Mouse (Mus musculus) forebrain, embryonic 10.5 days (tissue): ENCODE measurements around the gene Drg2. TPM values are rescaled to one million over a fixed set of nuclear protein-coding genes. Genes with fewer than 3 reads are reported as not detected.

Experiments
- DNase-seq: peaks from one replicate; pipeline ENCODE4 v3.0.0-alpha.2; 2017; ENCODE audit warnings: low spot score; ENCODE audit errors: extremely low spot score
- H3K27ac ChIP-seq: fragments of 300-500 bp; sonication (generic); 2 replicates; pipeline ENCODE4 v1.5.1; 2016; ENCODE audit warnings: mild to moderate bottlenecking
- H3K27me3 ChIP-seq: fragments of 300-500 bp; sonication (generic); 2 replicates; pipeline ENCODE4 v1.6.1; 2016; ENCODE audit warnings: mild to moderate bottlenecking; ENCODE audit not compliant: poor library complexity, severe bottlenecking
- H3K36me3 ChIP-seq: fragments of 300-500 bp; sonication (generic); replicated peaks from 2 replicates; pipeline ENCODE4 v1.6.1; 2016; ENCODE audit warnings: mild to moderate bottlenecking, moderate library complexity
- H3K4me1 ChIP-seq: fragments of 300-500 bp; sonication (generic); 2 replicates; pipeline ENCODE4 v1.6.1; 2016
- H3K4me3 ChIP-seq: fragments of 300-500 bp; sonication (generic); 2 replicates; pipeline ENCODE4 v1.5.1; 2016; ENCODE audit warnings: mild to moderate bottlenecking, moderate library complexity
- H3K9me3 ChIP-seq: fragments of 300-500 bp; sonication (generic); 2 replicates; pipeline ENCODE4 v1.6.1; 2016; ENCODE audit warnings: mild to moderate bottlenecking, moderate library complexity
- WGBS: fragments of 180-500 bp; shearing (Covaris S2); methylation state at CpG from one replicate; pipeline ENCODE4 v1.1.7; 2016; 5-methylcytosine and 5-hydroxymethylcytosine counted together
- polyA plus RNA-seq: library from polyadenylated mRNA; unstranded; fragments of >200 nt; fragmentation: Nextera tagmentation; extraction: Ambion mirVana; gene quantifications from 2 replicates; pipeline ENCODE4 v1.2.1, GENCODE M21; 2016

The Drg2 gene
- polyA plus RNA-seq, result 129 and 130 TPM in 2 replicates

- peaks cover 20% of the 10 kb centered on the region for H3K4me1 ChIP-seq
- peak; percentile 92 for DNase-seq
- H3K4me3 ChIP-seq, result peak within 1 kb of the TSS; percentile 87
- no peaks in the 10 kb centered on the region for H3K9me3 ChIP-seq
- no peaks in the 10 kb centered on the region for H3K27me3 ChIP-seq
- peak within 1 kb of the TSS; percentile 88 for H3K27ac ChIP-seq
- H3K36me3 ChIP-seq, result peaks cover 36% of the 10 kb centered on the region
- 5% methylated on average over 27 of the region's 27 CpGs for WGBS
These were observed at the start of gene Drg2 for GRCm38 (mm10) chr11:60454080-60454744. Drg2 (plus strand) TSS chr11:60454591.

DNA sequence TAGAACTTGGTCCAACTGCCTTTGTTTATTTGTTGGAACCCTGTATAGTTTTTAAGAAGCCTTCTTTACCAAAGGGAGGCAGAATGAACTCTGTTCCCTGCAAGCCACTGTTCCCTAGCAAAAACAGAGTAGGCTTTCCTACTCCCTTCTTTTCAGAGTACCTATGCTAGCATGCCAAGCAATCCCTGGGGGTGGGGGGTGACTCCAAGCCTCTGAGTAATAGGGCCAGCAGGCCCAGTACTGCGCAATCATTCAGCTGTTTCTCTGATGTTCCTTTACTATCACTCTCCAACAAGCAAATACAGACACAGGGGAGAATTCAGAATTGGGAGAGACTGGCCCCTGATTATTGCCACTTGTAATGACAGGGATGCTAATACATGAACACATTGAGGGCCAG is 47.8 kb upstream of the Drg2 start:
- Histone ChIP-seq H3K27me3 (no peaks in the 10 kb centered on the region), H3K36me3 (peaks cover 79% of the 10 kb centered on the region), H3K4me3 (no peak overlapping the region), H3K4me1 (no peaks in the 10 kb centered on the region), H3K27ac (no peak overlapping the region), H3K9me3 (no peaks in the 10 kb centered on the region)
- DNase-seq, result no peak
- 100% methylated on average over 1 of the region's 1 CpGs for WGBS

GRCm38 (mm10) chr11:60412173-60412572 is 42.2 kb upstream of the Drg2 start:
- H3K4me3 ChIP-seq, result no peak overlapping the region
- WGBS, result 17% methylated on average over 3 of the region's 3 CpGs
- peak; percentile 33 for DNase-seq
- H3K4me1 ChIP-seq, result peaks cover 24% of the 10 kb centered on the region
- H3K27ac ChIP-seq, result no peak overlapping the region
- H3K9me3 ChIP-seq, result no peaks in the 10 kb centered on the region
- peaks cover 23% of the 10 kb centered on the region for H3K36me3 ChIP-seq
- H3K27me3 ChIP-seq, result no peaks in the 10 kb centered on the region

DNA sequence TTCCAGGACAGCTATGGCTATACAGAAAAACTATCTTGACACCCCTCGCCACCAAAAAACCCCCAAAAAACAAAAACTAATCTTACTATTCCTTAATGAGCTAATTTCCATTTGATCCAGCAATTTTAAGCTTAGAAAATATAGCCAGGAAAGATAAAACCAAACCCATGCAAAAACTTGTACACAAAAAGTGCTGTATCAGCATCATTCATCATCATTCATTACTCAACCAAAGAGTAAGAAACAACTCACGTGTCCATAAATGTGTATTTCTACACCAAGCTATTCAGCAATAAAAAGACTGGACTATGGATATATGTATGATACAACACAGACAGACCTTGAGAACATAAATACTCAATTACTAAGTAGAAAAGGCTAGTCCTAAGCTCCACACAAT is 41.5 kb upstream of the Drg2 start:
- H3K4me3 ChIP-seq, result no peak overlapping the region
- no peak for DNase-seq
- peaks cover 28% of the 10 kb centered on the region for H3K4me1 ChIP-seq
- H3K27ac ChIP-seq, result no peak overlapping the region
- 95% methylated on average over 2 of the region's 2 CpGs for WGBS
- peaks cover 16% of the 10 kb centered on the region for H3K36me3 ChIP-seq
- no peaks in the 10 kb centered on the region for H3K9me3 ChIP-seq
- H3K27me3 ChIP-seq, result no peaks in the 10 kb centered on the region

GRCm38 (mm10) chr11:60416590-60416962 is 37.8 kb upstream of the Drg2 start:
- under 1% methylated on average over 21 of the region's 21 CpGs for WGBS
- Histone ChIP-seq H3K36me3 (no peaks in the 10 kb centered on the region), H3K27me3 (no peaks in the 10 kb centered on the region), H3K4me1 (peaks cover 43% of the 10 kb centered on the region), H3K9me3 (no peaks in the 10 kb centered on the region), H3K4me3 (peak overlapping the region; percentile 91), H3K27ac (peak overlapping the region; percentile 95)
- no peak for DNase-seq

- Histone ChIP-seq H3K9me3 (no peaks in the 10 kb centered on the region), H3K4me1 (peaks cover 43% of the 10 kb centered on the region), H3K36me3 (no peaks in the 10 kb centered on the region), H3K27me3 (no peaks in the 10 kb centered on the region), H3K4me3 (peak within 1 kb of the TSS; percentile 91), H3K27ac (peak within 1 kb of the TSS; percentile 95)
- DNase-seq, result peak; percentile 99
- under 1% methylated on average over 75 of the region's 81 CpGs for WGBS
These were observed 37.3 kb upstream of the Drg2 start, which contains the start of gene Gid4 for GRCm38 (mm10) chr11:60416963-60417716. Gid4 (plus strand) TSS chr11:60417145.

DNA sequence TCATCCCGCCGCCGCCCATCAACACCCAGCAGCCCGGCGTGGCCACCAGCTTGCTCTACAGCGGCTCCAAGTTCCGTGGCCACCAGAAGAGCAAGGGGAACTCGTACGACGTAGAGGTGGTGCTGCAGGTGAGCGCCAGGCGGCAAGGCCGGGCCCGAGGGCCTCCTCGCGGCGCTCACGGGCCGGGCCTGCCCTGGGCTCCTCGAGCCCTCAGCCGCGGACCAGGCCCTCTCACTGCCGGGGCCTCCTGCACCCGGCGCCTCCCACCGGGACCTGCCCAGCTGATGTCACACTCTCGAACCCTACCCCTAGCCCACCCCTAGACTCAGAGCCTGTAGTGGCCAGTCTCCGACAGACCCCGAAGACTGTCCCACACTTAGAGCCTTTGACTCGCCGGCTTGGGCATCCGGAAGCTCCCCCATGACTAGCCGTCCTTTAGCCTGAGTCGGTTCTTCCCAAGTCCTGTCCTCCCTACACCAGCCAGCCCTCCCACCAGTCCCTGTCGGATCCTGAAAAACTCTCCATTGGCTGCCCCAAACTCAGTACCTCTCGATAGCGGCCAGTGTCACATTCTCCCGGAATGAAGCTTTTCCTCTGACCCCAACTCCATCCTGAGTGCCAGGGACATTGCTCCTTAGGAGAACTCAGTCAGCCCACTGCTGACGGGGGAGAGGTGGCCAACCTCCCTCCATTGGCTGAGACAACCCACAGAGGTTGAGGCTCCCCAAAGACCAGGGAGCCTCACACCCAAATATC is 36.5 kb upstream of the Drg2 start, which contains the start of gene Atpaf2:
Gene Atpaf2, minus strand, starts transcription at position 741 of the 756 bp plus-strand sequence.
- Histone ChIP-seq H3K9me3 (no peaks in the 10 kb centered on the region), H3K4me3 (peak within 1 kb of the TSS; percentile 91), H3K36me3 (no peaks in the 10 kb centered on the region), H3K27ac (peak within 1 kb of the TSS; percentile 95), H3K27me3 (no peaks in the 10 kb centered on the region), H3K4me1 (peaks cover 43% of the 10 kb centered on the region)
- WGBS, result under 1% methylated on average over 39 of the region's 39 CpGs
- peak; percentile 58 for DNase-seq

DNA sequence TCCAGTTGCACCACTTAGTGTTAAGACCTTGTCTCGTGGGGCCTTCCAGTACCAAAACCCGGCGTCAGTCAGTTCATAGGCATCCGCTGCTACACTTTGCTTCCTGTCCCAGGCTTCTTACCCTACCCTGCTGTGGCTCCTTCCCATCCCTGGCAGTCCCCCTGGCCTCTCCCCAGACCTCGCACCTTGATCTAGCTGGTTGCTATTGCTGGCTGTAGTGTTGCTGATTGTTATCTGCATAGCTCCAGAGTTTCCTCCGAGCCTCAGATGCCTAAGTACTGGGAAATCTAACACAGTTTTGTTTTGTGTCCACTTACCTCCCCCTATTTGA is 36.0 kb upstream of the Drg2 start:
- Histone ChIP-seq H3K9me3 (no peaks in the 10 kb centered on the region), H3K27me3 (no peaks in the 10 kb centered on the region), H3K27ac (peak overlapping the region; percentile 95), H3K36me3 (no peaks in the 10 kb centered on the region), H3K4me1 (peaks cover 43% of the 10 kb centered on the region), H3K4me3 (peak overlapping the region; percentile 91)
- peak; percentile 19 for DNase-seq
- WGBS, result 40% methylated on average over 6 of the region's 6 CpGs

DNA sequence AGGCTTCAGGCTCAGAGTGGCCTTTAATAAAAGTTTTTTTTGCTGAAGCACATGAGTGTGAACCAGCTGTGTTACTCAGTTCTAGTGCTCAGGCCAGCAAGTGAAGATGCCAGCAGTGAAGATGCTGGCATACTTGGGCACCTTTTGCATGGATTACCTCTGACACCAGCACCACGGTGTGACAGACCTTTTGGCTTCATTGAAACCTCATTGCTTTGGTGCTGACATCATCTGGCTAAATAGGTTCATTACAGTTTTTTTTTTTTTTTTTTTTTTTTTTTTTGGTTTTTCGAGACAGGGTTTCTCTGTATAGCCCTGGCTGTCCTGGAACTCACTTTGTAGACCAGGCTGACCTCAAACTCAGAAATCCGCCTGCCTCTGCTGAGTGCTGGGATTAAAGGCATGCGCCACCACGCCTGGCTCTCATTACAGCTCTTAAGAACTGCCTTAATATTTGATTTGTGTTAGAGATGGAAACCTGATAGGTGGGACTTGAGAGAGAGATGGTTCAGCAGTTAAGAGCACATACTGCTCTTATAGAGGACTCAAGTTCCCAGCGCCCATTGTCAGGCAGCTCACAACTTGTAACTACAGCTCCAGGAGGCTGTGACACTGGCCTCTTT is 32.2 kb upstream of the Drg2 start:
- peaks cover 20% of the 10 kb centered on the region for H3K4me1 ChIP-seq
- H3K4me3 ChIP-seq, result no peak overlapping the region
- no peak for DNase-seq
- no peak overlapping the region for H3K27ac ChIP-seq
- H3K27me3 ChIP-seq, result no peaks in the 10 kb centered on the region
- no peaks in the 10 kb centered on the region for H3K9me3 ChIP-seq
- peaks cover 12% of the 10 kb centered on the region for H3K36me3 ChIP-seq
- 67% methylated on average over 6 of the region's 6 CpGs for WGBS

GRCm38 (mm10) chr11:60423006-60423405 is 31.4 kb upstream of the Drg2 start:
- Histone ChIP-seq H3K4me1 (peaks cover 15% of the 10 kb centered on the region), H3K27ac (no peak overlapping the region), H3K9me3 (no peaks in the 10 kb centered on the region), H3K4me3 (no peak overlapping the region), H3K27me3 (no peaks in the 10 kb centered on the region), H3K36me3 (peaks cover 19% of the 10 kb centered on the region)
- DNase-seq, result no peak
- WGBS, result 68% methylated on average over 1 of the region's 1 CpGs

DNA sequence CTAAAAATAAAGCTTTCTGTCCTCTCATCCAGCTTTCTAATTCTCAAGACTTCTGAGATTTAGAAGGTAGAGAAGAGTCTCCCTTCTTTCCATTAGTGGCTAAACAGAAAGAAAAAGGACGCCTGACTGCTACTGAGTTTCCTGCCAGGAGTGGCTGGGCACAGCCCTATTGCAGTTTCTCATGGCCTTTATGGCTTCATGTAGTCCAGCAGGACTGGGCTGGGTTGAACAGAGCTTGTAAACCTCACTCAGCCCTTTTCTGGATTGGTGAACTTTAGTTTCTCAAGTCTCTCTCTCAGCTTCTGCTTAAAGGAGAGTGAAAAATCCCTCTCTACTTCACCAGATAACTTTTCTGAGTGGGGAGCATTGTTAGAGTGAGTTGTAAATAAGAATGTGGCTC is 28.0 kb upstream of the Drg2 start:
- Histone ChIP-seq H3K36me3 (peaks cover 46% of the 10 kb centered on the region), H3K9me3 (no peaks in the 10 kb centered on the region), H3K27ac (no peak overlapping the region), H3K27me3 (no peaks in the 10 kb centered on the region), H3K4me1 (no peaks in the 10 kb centered on the region), H3K4me3 (no peak overlapping the region)
- WGBS, result 88% methylated on average over 1 of the region's 1 CpGs
- no peak for DNase-seq

DNA sequence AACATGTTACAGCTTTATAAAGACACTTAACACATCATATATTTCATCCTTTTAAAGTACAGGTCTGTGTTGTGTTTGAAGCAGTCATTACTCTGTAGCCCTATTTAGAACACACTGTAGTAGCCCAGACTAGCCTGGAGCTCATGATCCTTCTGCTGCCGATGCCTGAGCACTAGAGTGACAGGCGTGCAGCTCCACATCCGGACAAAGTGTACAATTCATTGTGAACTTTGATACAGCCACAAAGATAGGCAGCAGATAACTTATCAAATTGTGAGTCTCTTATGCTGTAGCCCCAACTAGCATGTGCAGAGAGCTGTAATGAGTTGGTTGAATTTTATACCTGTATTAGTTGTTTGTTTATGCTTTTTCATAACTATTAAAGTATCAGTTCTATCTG is 26.8 kb upstream of the Drg2 start:
- 95% methylated on average over 3 of the region's 3 CpGs for WGBS
- Histone ChIP-seq H3K4me1 (no peaks in the 10 kb centered on the region), H3K27ac (no peak overlapping the region), H3K36me3 (peaks cover 58% of the 10 kb centered on the region), H3K27me3 (no peaks in the 10 kb centered on the region), H3K9me3 (no peaks in the 10 kb centered on the region), H3K4me3 (no peak overlapping the region)
- DNase-seq, result no peak
